Mouse (Mus musculus) limb, embryonic 12.5 days (tissue): Measurements from ENCODE around the gene Ugt1a6a. TPM values are rescaled to one million over a fixed set of nuclear protein-coding genes. Genes with fewer than 3 reads are reported as not detected.
"Not testable (repeated sequence)": the region's sequence is repeated elsewhere in the genome, so short reads cannot be mapped to it uniquely, and the experiment has no call there.

Experiments used
- ATAC-seq: fragments of 200-750 bp; cut with Nextera tagmentation; 2 replicates; pipeline ENCODE4 v1.8.0; 2017; ENCODE audit warnings: low read depth, moderate TSS enrichment; ENCODE audit not compliant: insufficient number of reproducible peaks, insufficient read depth, low FRiP score, low TSS enrichment
- H3K27ac ChIP-seq: fragments of 300-500 bp; sonication (generic); 2 replicates; pipeline ENCODE4 v1.5.1; 2016; ENCODE audit warnings: mild to moderate bottlenecking, moderate library complexity
- H3K27me3 ChIP-seq: fragments of 300-500 bp; sonication (generic); 2 replicates; pipeline ENCODE4 v1.6.1; 2016; ENCODE audit warnings: mild to moderate bottlenecking, moderate library complexity
- H3K36me3 ChIP-seq: fragments of 300-500 bp; sonication (generic); 2 replicates; pipeline ENCODE4 v1.6.1; 2016; ENCODE audit warnings: mild to moderate bottlenecking, moderate library complexity
- H3K4me1 ChIP-seq: fragments of 300-500 bp; sonication (generic); replicated peaks from 2 replicates; pipeline ENCODE4 v1.6.1; 2016
- H3K4me2 ChIP-seq: fragments of 300-500 bp; sonication (generic); 2 replicates; pipeline ENCODE4 v1.6.1; 2016; ENCODE audit warnings: mild to moderate bottlenecking, moderate library complexity
- H3K4me3 ChIP-seq: fragments of 300-500 bp; sonication (generic); replicated peaks from 2 replicates; pipeline ENCODE4 v1.5.1; 2016; ENCODE audit warnings: mild to moderate bottlenecking
- H3K9ac ChIP-seq: fragments of 300-500 bp; sonication (generic); replicated peaks from 2 replicates; pipeline ENCODE4 v1.6.1; 2016; ENCODE audit warnings: mild to moderate bottlenecking, moderate library complexity
- H3K9me3 ChIP-seq: fragments of 300-500 bp; sonication (generic); 2 replicates; pipeline ENCODE4 v1.6.1; 2016; ENCODE audit warnings: mild to moderate bottlenecking, moderate library complexity
- WGBS: fragments of 180-500 bp; shearing (Covaris S2); methylation state at CpG from one replicate; pipeline ENCODE4 v1.1.7; 2016; 5-methylcytosine and 5-hydroxymethylcytosine counted together
- polyA plus RNA-seq: library from polyadenylated mRNA; unstranded; fragments of >200 nt; fragmentation: Nextera tagmentation; extraction: Ambion mirVana; gene quantifications from 2 replicates; pipeline ENCODE4 v1.2.1, GENCODE M21; 2016

Ugt1a6a gene
- polyA plus RNA-seq, 1 experiment from 2014 or later = 0.51 TPM

GRCm38 (mm10) chr1:88137264-88137663 lies 2.7 kb downstream of the Ugt1a6a start:
- 88% methylated on average over 3 of the region's 3 CpGs for WGBS
- ATAC-seq = no peak

GRCm38 (mm10) chr1:88138145-88138544 lies 3.5 kb downstream of the Ugt1a6a start:
- Histone ChIP-seq H3K27me3 (no peaks in the 10 kb centered on the region), H3K27ac (no peak overlapping the region), H3K9me3 (no peaks in the 10 kb centered on the region), H3K4me3 (no peak overlapping the region), H3K4me2 (no peak overlapping the region), H3K4me1 (peaks cover 5% of the 10 kb centered on the region; the same call in 1 of the 2 replicates), H3K9ac (no peak overlapping the region), H3K36me3 (no peaks in the 10 kb centered on the region)
- no peak for ATAC-seq
- WGBS = 86% methylated on average over 1 of the region's 1 CpGs

More at GRCm38 (mm10) chr1:88137264-88137663, 2.7 kb downstream of the Ugt1a6a start:
- no peak overlapping the region for H3K9ac ChIP-seq
- H3K4me3 ChIP-seq = no peak overlapping the region
- H3K27me3 ChIP-seq = no peaks in the 10 kb centered on the region
- H3K4me1 ChIP-seq = peaks cover 5% of the 10 kb centered on the region; the same call in 1 of the 2 replicates
- H3K27ac ChIP-seq = no peak overlapping the region
- H3K4me2 ChIP-seq = no peak overlapping the region
- no peaks in the 10 kb centered on the region for H3K36me3 ChIP-seq
- H3K9me3 ChIP-seq = no peaks in the 10 kb centered on the region

- H3K9ac ChIP-seq, H3K4me1 ChIP-seq, ATAC-seq, H3K27me3 ChIP-seq, H3K36me3 ChIP-seq, H3K4me3 ChIP-seq, H3K9me3 ChIP-seq, H3K27ac ChIP-seq, H3K4me2 ChIP-seq: not testable (repeated sequence)
- WGBS = 80% methylated on average over 1 of the region's 1 CpGs
Measured at GRCm38 (mm10) chr1:88140492-88140891, 5.9 kb downstream of the Ugt1a6a start.

GRCm38 (mm10) chr1:88143966-88144675 lies 9.5 kb downstream of the Ugt1a6a start:
- not testable (repeated sequence) for H3K36me3 ChIP-seq, H3K27ac ChIP-seq, H3K9me3 ChIP-seq, H3K4me2 ChIP-seq, H3K4me3 ChIP-seq, H3K9ac ChIP-seq, H3K27me3 ChIP-seq, ATAC-seq, H3K4me1 ChIP-seq
- whole genome bisulfite sequencing = 1% methylated on average over 5 of the region's 5 CpGs

GRCm38 (mm10) chr1:88145278-88145677 lies 10.7 kb downstream of the Ugt1a6a start:
- H3K4me3 ChIP-seq, H3K27ac ChIP-seq, H3K9ac ChIP-seq, H3K9me3 ChIP-seq, H3K4me1 ChIP-seq, H3K27me3 ChIP-seq, H3K36me3 ChIP-seq, ATAC-seq, H3K4me2 ChIP-seq: not testable (repeated sequence)
- 47% methylated on average over 2 of the region's 2 CpGs for WGBS

- 61% methylated on average over 2 of the region's 2 CpGs for WGBS
- H3K4me2 ChIP-seq, H3K27ac ChIP-seq, H3K4me3 ChIP-seq, H3K36me3 ChIP-seq, H3K9me3 ChIP-seq, ATAC-seq, H3K27me3 ChIP-seq, H3K9ac ChIP-seq, H3K4me1 ChIP-seq: not testable (repeated sequence)
Measured at GRCm38 (mm10) chr1:88150133-88150532, 15.5 kb downstream of the Ugt1a6a start.

- 89% methylated on average over 2 of the region's 2 CpGs for WGBS
Measured at GRCm38 (mm10) chr1:88158430-88158829, 23.8 kb downstream of the Ugt1a6a start.

GRCm38 (mm10) chr1:88165711-88166110 lies 31.1 kb downstream of the Ugt1a6a start, which contains the start of gene Ugt1a5:
Gene Ugt1a5 (plus strand): TSS chr1:88166012.
- 72% methylated on average over 5 of the region's 5 CpGs for WGBS
- no peak within 1 kb of the TSS for H3K4me3 ChIP-seq
- ATAC-seq = no peak
- no peak within 1 kb of the TSS for H3K27ac ChIP-seq
- no peaks in the 10 kb centered on the region for H3K9me3 ChIP-seq
- H3K36me3 ChIP-seq = no peaks in the 10 kb centered on the region
- no peak within 1 kb of the TSS for H3K9ac ChIP-seq
- H3K27me3 ChIP-seq = no peaks in the 10 kb centered on the region
- H3K4me1 ChIP-seq = no peaks in the 10 kb centered on the region
- H3K4me2 ChIP-seq = no peak within 1 kb of the TSS

More at GRCm38 (mm10) chr1:88158430-88158829, 23.8 kb downstream of the Ugt1a6a start:
- ATAC-seq = no peak
- H3K4me2 ChIP-seq = no peak overlapping the region
- H3K4me1 ChIP-seq = no peaks in the 10 kb centered on the region
- H3K27ac ChIP-seq = no peak overlapping the region
- H3K9ac ChIP-seq = no peak overlapping the region
- no peaks in the 10 kb centered on the region for H3K36me3 ChIP-seq
- no peak overlapping the region for H3K4me3 ChIP-seq
- H3K9me3 ChIP-seq = no peaks in the 10 kb centered on the region
- no peaks in the 10 kb centered on the region for H3K27me3 ChIP-seq

- H3K27me3 ChIP-seq, H3K4me1 ChIP-seq, H3K9ac ChIP-seq, H3K4me2 ChIP-seq, ATAC-seq, H3K36me3 ChIP-seq, H3K27ac ChIP-seq, H3K4me3 ChIP-seq: not testable (repeated sequence)
- peaks cover 11% of the 10 kb centered on the region for H3K9me3 ChIP-seq
- WGBS = 86% methylated on average over 7 of the region's 7 CpGs
Measured at GRCm38 (mm10) chr1:88172190-88172589, 37.6 kb downstream of the Ugt1a6a start.

- H3K9ac ChIP-seq = no peak overlapping the region
- no peaks in the 10 kb centered on the region for H3K36me3 ChIP-seq
- no peaks in the 10 kb centered on the region for H3K27me3 ChIP-seq
- no peak overlapping the region for H3K4me3 ChIP-seq
- H3K4me1 ChIP-seq = no peaks in the 10 kb centered on the region
- ATAC-seq = no peak
- no peak overlapping the region for H3K4me2 ChIP-seq
- peaks cover 25% of the 10 kb centered on the region for H3K9me3 ChIP-seq
- no peak overlapping the region for H3K27ac ChIP-seq
- WGBS = 89% methylated on average over 1 of the region's 1 CpGs
Measured at GRCm38 (mm10) chr1:88179657-88180056, 45.0 kb downstream of the Ugt1a6a start.

GRCm38 (mm10) chr1:88186325-88186935 lies 51.8 kb downstream of the Ugt1a6a start:
- Histone ChIP-seq H3K27me3 (no peaks in the 10 kb centered on the region), H3K36me3 (no peaks in the 10 kb centered on the region), H3K9ac (no peak overlapping the region), H3K4me2 (no peak overlapping the region), H3K4me1 (no peaks in the 10 kb centered on the region), H3K4me3 (no peak overlapping the region), H3K9me3 (no peaks in the 10 kb centered on the region), H3K27ac (no peak overlapping the region)
- ATAC-seq = no peak
- WGBS = 83% methylated on average over 5 of the region's 5 CpGs
